Comparison of ENCODE assay signal across 11 mouse cellular contexts in the genomic region with DNA sequence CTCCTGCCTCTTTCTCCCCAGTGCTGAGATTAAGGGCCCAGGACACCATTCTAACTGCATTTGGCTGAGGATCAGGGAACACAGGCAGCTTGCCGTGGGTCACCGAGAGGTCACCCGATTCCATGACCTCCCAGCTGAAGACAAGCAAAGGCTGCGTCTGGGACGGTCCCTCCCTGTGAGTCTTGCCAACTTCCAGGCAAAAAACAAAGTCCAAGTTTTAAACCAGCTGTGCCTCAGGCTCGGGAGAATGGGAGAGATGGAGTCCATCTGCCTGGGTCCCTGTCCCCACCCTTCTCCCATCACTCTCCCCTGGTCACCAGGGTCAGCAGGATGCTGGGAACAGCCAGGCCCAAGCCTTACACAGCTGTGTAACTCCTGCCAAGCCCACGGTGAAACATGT. TPM values are rescaled to one million over a fixed set of nuclear protein-coding genes. Genes with fewer than 3 reads are reported as not detected.
A peak's percentile ranks its signal among the peaks of the same experiment; 100 is the strongest.
DNase-seq lines count a peak whose midpoint lies in the region; ATAC-seq lines count a peak whose summit lies in the region.
"Had no signal": no experiment of that assay in that cellular context is flagged by ENCODE, and none has a peak within 500 bp of the region (broad histone marks: within the 10 kb centered on the region; RNA-seq: fewer than 3 reads in every experiment).

No protein-coding gene starts in this region.

- H3K4me3 ChIP-seq in heart, embryonic 13.5 days, result no peak overlapping the region
- H3K4me3 ChIP-seq: embryonic facial prominence, embryonic 12.5 days; megakaryocyte, embryonic 14.5 days had no signal

- 35% methylated on average over 7 of the region's 7 CpGs for WGBS in heart, embryonic 13.5 days

- H3K36me3 ChIP-seq in heart, embryonic 13.5 days, result peaks cover 15% of the 10 kb centered on the region

- intact Hi-C loops in left cerebral cortex, postnatal 25 days (cut with DNase I), result no loop called here

- peak overlapping the region; percentile 44 for H3K9ac ChIP-seq in heart, embryonic 13.5 days
- H3K9ac ChIP-seq: embryonic facial prominence, embryonic 12.5 days had no signal

- no peaks in the 10 kb centered on the region for H3K9me3 ChIP-seq in heart, embryonic 13.5 days
- H3K9me3 ChIP-seq: embryonic facial prominence, embryonic 12.5 days had no signal

- H3K4me1 ChIP-seq in heart, embryonic 13.5 days, result peaks cover 34% of the 10 kb centered on the region

- peak overlapping the region; percentile 86 for H3K27ac ChIP-seq in heart, embryonic 13.5 days (replicated peaks)

- H3K27me3 ChIP-seq in heart, embryonic 13.5 days (replicated peaks), result no peaks in the 10 kb centered on the region
- H3K27me3 ChIP-seq: embryonic facial prominence, embryonic 12.5 days; megakaryocyte, embryonic 14.5 days had no signal

- DNase-seq in ovary, adult 18-20 months (ENCODE audit: low spot score), result peak; percentile 32
- DNase-seq in ovary, postnatal 10 days (ENCODE audit: low spot score), result no peak
- DNase-seq in kidney, postnatal 25 days, result peak; percentile 88 to 94
- DNase-seq in testis, postnatal 14 days (ENCODE audit: low spot score), result peak; percentile 67
- DNase-seq in cerebellum, postnatal 14 days, result no peak
- no peak for DNase-seq in cerebellum, postnatal 36 days
- no peak for DNase-seq in left cerebral cortex, postnatal 25 days (ENCODE audit: low spot score in 2 of 2)

- no peak overlapping the region for H3K4me2 ChIP-seq in heart, embryonic 13.5 days
- H3K4me2 ChIP-seq: embryonic facial prominence, embryonic 12.5 days had no signal

- ATAC-seq in heart, embryonic 13.5 days (ENCODE audit: extremely low read depth, insufficient number of reproducible peaks, low FRiP score, low TSS enrichment), result no peak

RNA-seq across cellular contexts. Expression of a gene that starts 10.6 kb away (rescaled TPM):
- 1.5 and 2.0 TPM in 2 replicates for polyA plus RNA-seq in heart, embryonic 13.5 days (2015; fragmentation: Nextera tagmentation; extraction: Ambion mirVana)
- total RNA-seq in left cerebral cortex, postnatal 25 days (2021), result 100 to 1,000 TPM; 106 to 120 TPM

RNA-seq across cellular contexts. Expression of a gene that starts 18.3 kb away (rescaled TPM):
- not detected in 2 replicates for polyA plus RNA-seq in heart, embryonic 13.5 days (2015; fragmentation: Nextera tagmentation; extraction: Ambion mirVana)
- under 1 TPM; 0.16 to 0.23 TPM for total RNA-seq in left cerebral cortex, postnatal 25 days (2021)
- total RNA-seq: MEL had no signal

RNA-seq across cellular contexts. Expression of a gene that starts 39.5 kb away (rescaled TPM):
- 196 and 200 TPM in 2 replicates for polyA plus RNA-seq in heart, embryonic 13.5 days (2015; fragmentation: Nextera tagmentation; extraction: Ambion mirVana)
- total RNA-seq in left cerebral cortex, postnatal 25 days (2021), result 10 to 100 TPM; 56.1 to 61.2 TPM

Comparison
In these comparisons a context has a peak if more than half of its experiments do, and no peak if none do; other contexts are left out.
1. DNase-seq: peak in ovary, adult 18-20 months (single experiment), kidney, postnatal 25 days (2 of 2) and testis, postnatal 14 days (single experiment); none in ovary, postnatal 10 days (single experiment), cerebellum, postnatal 14 days (0 of 2), cerebellum, postnatal 36 days (0 of 2) and left cerebral cortex, postnatal 25 days (0 of 2).